Mouse (Mus musculus): ENCODE measurements around the gene Dvl1.
A peak's percentile ranks its signal among the peaks of the same experiment; 100 is the strongest.

Dvl1 gene

GRCm38 (mm10) chr4:155871404-155871803 lies 24.2 kb downstream of the Dvl1 start:
- DNase-seq (ENCODE audit: low spot score in 2 of 2) = no peak

- DNase-seq (ENCODE audit: low spot score in 2 of 2) = no peak
These were observed 36.4 kb downstream of the Dvl1 start for GRCm38 (mm10) chr4:155883587-155883986.

- DNase-seq (ENCODE audit: low spot score in 2 of 2) = no peak
These were observed 39.1 kb downstream of the Dvl1 start for GRCm38 (mm10) chr4:155886330-155886729.

DNA sequence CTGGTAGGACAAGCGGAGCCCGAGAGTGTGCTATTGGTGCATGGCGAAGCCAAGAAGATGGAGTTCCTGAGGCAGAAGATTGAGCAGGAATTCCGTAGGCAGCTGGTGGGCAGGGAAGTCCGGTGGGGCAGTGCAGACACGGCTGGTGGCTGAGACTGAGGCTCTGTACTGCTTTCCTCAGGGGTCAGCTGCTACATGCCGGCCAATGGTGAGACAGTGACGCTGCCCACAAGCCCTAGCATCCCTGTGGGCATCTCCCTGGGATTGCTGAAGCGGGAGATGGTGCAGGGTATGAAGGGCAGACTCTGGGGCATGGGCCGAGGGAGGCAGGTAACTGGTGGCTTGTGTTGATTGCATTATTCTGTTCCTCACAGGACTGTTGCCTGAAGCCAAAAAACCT lies 40.5 kb downstream of the Dvl1 start:
- no peak for DNase-seq (ENCODE audit: low spot score in 2 of 2)

GRCm38 (mm10) chr4:155888181-155888580 lies 41.0 kb downstream of the Dvl1 start:
- DNase-seq (ENCODE audit: low spot score in 2 of 2) = no peak

GRCm38 (mm10) chr4:155889316-155889715 lies 42.1 kb downstream of the Dvl1 start:
- DNase-seq (ENCODE audit: low spot score in 2 of 2) = no peak

DNA sequence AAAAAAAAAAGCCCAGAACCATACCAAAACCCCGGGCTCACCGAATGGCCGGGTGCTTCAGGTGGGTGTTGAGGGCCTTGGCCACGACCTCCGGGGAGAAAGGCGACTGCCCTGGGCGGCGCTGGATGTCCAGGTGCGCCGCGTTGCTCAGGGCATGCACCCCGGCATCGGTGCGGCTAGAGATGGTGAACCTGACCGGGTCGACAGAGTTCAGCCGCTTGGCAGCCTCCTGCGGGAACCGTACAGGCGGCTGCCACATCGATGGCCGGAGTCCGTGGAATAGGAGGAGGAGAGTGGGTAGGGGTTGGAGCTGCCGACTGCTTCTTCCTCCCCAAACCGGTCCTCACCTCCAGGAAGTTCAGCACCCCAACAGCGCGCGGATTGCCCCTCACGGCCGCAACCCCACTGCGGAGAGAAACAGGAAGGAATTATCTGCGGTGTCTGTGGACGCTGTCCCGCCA lies 43.8 kb downstream of the Dvl1 start:
- DNase-seq (ENCODE audit: low spot score in 2 of 2) = no peak

GRCm38 (mm10) chr4:155891551-155892001 lies 44.4 kb downstream of the Dvl1 start, which contains the start of the genes Pusl1 and Acap3:
Pusl1 (minus strand) TSS chr4:155891781.
Acap3 (plus strand) TSS chr4:155891822.
- DNase-seq (ENCODE audit: low spot score in 2 of 2) = peak; percentile 92 to 95

DNA sequence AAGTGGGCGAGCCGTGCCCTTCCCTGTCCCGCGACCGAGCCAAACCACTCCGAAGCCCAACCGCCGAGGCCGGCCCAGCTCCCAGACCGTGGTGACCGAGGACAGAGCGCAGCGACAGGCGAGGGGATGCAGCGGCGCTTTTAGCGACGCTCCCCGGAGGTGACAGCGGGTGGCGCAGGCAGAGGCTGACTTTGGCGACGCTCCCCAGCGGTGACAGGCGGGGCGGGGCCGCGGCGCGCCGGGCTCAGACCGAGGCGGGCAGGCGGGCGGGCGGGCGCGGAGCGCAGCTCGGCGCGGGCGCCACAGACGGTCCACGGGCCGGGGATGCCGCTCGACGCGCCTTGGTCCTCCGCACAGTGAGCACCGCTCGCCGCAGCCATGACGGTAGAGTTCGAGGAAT lies 44.8 kb downstream of the Dvl1 start:
- DNase-seq (ENCODE audit: low spot score in 2 of 2) = peak; percentile 72

DNA sequence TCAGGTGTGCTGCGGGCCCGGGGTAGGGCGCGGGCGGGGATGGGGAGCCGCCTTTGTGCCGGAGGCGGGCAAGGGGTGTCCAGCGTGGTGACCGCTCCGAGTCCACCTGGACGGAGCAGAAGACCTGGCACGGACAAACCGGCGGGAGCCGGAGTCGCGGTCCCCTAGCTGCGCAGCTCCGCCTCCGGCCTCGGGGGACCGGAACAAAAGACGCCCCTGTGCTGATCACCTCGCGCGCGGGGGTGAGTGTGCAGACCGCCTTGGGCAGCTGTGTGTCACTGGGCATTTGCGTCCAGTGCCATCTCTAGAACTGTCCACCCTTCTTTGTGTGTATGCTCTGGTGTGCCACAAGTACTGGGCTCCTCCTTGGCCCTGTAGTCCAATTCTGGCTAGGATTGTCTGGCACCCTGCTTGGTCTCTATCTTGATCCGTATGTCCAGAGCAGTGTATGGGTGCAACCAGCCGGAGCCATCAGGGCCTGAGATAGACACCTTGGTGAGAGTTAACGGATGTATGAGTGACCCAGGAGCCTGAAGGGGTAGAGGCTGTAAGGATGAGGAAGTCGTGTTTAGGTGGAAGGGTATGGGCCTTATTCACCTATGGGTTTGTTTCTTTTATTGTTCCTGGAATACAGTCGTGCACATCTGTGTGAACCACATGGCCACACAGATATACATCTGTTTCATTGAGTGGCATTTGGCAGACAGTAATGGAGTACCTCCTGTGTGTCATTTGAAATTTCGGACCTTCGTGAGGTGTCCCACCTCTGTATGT lies 45.4 kb downstream of the Dvl1 start:
- peak in 1 of 2 experiments; percentile 34 for DNase-seq (ENCODE audit: low spot score in 2 of 2)

- no peak for DNase-seq (ENCODE audit: low spot score in 2 of 2)
These were observed 46.0 kb downstream of the Dvl1 start for GRCm38 (mm10) chr4:155893212-155893690.

DNA sequence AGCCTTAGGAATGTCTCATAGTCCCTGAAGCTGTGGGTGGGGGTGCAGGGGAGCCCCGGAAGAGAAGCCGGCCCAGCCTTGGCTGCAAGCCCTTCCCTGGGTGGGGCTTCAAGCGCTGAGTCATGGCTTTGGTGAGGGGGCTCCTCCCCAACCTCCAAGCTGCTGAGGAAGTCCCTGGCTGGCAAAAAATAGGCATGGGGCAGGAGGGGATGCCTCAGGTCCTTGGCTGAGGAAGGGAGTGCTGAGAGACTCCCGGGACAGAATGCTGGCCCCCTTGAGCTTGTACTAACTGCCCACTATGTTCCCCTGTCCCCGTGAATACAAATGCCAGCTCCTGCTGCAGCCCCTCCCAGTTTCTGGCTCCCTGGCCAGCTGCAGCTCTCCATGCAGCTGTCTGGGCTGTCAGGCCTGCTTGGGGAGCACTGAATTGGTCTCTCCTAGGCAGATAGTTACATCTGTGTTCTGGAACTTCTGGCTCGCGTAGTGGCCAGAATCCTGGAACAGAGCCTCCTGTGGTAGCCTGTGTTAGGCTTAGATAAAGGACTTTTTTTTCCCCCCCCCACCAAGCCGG lies 47.2 kb downstream of the Dvl1 start:
- DNase-seq (ENCODE audit: low spot score in 2 of 2) = peak; percentile 28 to 30

GRCm38 (mm10) chr4:155895216-155895615 lies 48.0 kb downstream of the Dvl1 start:
- DNase-seq (ENCODE audit: low spot score in 2 of 2) = peak; percentile 0

DNA sequence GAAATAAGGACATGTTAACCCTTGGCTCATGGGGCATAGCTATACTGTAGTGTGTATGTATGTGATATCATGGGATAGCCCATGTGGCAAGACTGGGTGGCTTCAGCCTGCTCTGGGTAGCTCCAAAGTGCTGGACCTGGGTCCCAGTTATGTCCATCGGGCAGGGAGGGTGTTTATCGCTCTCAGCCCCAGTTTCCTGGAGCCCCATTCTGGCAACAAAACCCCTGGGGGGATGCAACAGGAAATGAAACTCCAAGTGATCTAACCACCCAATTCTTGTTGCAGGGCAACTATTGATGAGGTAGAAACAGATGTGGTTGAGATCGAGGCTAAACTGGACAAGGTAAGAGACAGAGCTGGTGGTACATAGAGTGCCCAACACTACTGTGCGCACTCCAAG lies 48.6 kb downstream of the Dvl1 start:
- DNase-seq (ENCODE audit: low spot score in 2 of 2) = peak in 1 of 2 experiments; percentile 26

GRCm38 (mm10) chr4:155896461-155896860 lies 49.3 kb downstream of the Dvl1 start:
- DNase-seq (ENCODE audit: low spot score in 2 of 2) = peak in 1 of 2 experiments; percentile 0

DNA sequence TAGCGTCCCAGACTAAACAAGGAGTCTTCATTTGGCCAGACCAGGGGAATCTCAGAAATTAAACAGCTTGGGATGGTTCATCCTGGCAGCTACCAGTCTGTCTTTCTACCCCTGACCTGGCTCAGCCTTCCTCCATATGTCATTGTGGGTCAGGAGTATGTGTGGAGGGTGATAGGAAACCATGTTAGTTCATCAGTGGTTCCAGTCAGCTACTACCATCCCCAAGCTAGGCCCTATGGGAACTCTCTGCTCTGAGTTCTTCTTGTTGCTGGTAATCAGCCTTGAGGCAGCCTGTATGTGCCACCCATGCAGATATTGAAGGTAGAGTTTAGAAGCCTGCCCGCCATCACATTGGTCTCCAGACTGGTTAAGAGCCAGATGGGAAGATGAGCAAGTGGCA lies 51.1 kb downstream of the Dvl1 start:
- no peak for DNase-seq (ENCODE audit: low spot score in 2 of 2)

GRCm38 (mm10) chr4:155899355-155899754 lies 52.2 kb downstream of the Dvl1 start:
- no peak for DNase-seq (ENCODE audit: low spot score in 2 of 2)

GRCm38 (mm10) chr4:155901205-155901604 lies 54.0 kb downstream of the Dvl1 start:
- no peak for DNase-seq (ENCODE audit: low spot score in 2 of 2)

DNA sequence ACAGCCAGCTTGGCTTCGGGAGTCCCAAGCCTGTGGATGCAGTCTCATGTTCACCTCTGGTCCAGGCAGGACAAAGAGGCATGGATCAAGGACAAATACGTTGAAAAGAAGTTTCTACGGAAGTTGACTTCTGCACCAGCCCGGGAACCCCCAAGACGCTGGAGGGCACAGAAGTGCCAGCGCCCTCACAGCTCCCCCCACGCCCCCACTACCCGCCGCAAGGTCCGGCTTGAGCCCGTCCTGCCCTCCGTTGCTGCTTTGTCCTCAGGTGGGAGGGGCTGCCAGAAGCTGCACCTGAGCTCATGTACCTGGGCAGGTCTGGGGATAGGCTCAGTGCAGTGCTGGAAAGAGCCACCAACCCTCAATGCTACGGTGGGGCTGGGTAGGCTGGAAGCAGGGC lies 56.0 kb downstream of the Dvl1 start:
- DNase-seq (ENCODE audit: low spot score in 2 of 2) = peak in 1 of 2 experiments; percentile 0

DNA sequence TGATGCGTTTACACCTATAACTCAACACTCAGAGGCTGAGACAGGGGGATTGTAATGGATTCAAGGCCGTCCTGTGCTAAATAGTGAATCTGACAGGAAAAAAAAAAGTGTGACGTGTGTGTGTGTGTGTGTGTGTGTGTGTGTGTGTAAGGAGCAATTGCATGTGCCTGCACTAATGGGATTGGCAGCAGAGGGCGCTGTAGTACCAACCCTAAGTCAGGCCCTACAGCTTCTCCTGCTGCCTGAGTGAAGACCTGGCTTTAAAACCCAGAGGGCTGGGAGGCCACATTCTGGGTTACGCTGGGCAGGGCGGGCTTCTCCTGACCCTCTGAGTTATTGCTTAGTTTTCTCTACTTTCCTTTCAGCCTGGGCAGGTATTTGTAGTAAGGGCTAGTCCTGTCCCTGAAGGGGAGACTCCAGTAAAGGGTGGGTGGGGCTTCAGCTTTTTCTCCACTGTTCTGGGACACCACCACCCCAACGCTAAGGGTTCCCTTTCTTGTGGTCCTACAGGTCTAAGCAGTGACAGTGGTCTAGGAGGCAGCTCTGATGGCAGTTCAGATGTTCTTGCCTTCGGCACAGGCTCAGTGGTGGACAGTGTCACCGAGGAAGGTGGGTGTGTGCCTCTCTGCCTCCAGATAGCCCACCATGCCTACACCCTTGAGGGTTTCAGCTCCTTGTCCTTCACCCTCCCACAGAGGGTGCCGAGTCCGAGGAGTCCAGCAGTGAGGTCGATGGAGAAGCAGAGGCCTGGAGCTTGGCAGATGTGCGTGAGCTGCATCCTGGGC lies 57.3 kb downstream of the Dvl1 start:
- DNase-seq (ENCODE audit: low spot score in 2 of 2) = peak in 1 of 2 experiments; percentile 16

DNA sequence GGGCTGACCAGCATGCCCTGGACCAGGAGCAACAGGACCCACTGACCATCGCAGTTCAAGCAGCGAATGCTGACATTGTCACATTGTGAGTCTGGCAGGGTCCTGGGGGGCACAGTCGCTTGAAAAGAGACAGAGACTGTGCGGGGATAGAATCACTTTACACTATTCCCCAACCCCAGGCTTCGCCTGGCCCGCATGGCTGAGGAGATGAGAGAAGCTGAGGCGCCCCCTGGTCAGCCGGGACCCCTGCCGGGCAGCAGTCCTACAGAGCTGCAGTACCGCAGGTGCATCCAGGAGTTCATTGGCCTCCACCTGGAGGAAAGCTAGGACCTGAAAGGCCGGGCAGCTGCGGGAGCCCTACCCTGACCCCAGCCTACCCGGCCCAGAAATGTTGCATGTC lies 58.4 kb downstream of the Dvl1 start:
- no peak for DNase-seq (ENCODE audit: low spot score in 2 of 2)

GRCm38 (mm10) chr4:155906125-155906524 lies 58.9 kb downstream of the Dvl1 start:
- DNase-seq (ENCODE audit: low spot score in 2 of 2) = peak in 1 of 2 experiments; percentile 0

Measured in natural killer cell, adult 2 months (primary cell).